Mouse (Mus musculus) urinary bladder, postnatal 4 days (tissue): ENCODE results near the gene Tex2.
"Not testable (repeated sequence)": the region's sequence is repeated elsewhere in the genome, so short reads cannot be mapped to it uniquely, and the experiment has no call there.

Experiments used
- DNase-seq, 2 experiments: peaks; one replicate each; pipeline ENCODE4 v3.0.0; 2021 to 2022; ENCODE audit warnings: low spot score in 2 of 2

The Tex2 gene

GRCm38 (mm10) chr11:106622056-106622455 lies 8.8 kb upstream of the Tex2 start:
- DNase-seq, result no peak

- not testable (repeated sequence) for DNase-seq
Measured at GRCm38 (mm10) chr11:106618768-106619167, 5.5 kb upstream of the Tex2 start.

- DNase-seq, result no peak
Measured at GRCm38 (mm10) chr11:106617821-106618580, 4.8 kb upstream of the Tex2 start.

- no peak for DNase-seq
Measured at GRCm38 (mm10) chr11:106615561-106615960, 2.3 kb upstream of the Tex2 start.

- no peak for DNase-seq
Measured at GRCm38 (mm10) chr11:106614339-106614645, 1.1 kb upstream of the Tex2 start.

GRCm38 (mm10) chr11:106613638-106614338 lies 565 bp upstream of the Tex2 start:
- DNase-seq, result no peak

GRCm38 (mm10) chr11:106612209-106612960 lies 838 bp downstream of the Tex2 start:
- peak in 1 of 2 experiments; percentile 65 for DNase-seq

- no peak for DNase-seq
Measured at GRCm38 (mm10) chr11:106609731-106610130, 3.5 kb downstream of the Tex2 start.

- DNase-seq, result no peak
Measured at GRCm38 (mm10) chr11:106607316-106607715, 5.9 kb downstream of the Tex2 start.

- DNase-seq, result no peak
Measured at GRCm38 (mm10) chr11:106606042-106606441, 7.2 kb downstream of the Tex2 start.

- no peak for DNase-seq
Measured at GRCm38 (mm10) chr11:106603230-106603629, 10.0 kb downstream of the Tex2 start.

GRCm38 (mm10) chr11:106600124-106600523 lies 13.1 kb downstream of the Tex2 start:
- DNase-seq, result no peak

GRCm38 (mm10) chr11:106599345-106599744 lies 13.9 kb downstream of the Tex2 start:
- DNase-seq, result no peak

- DNase-seq, result no peak
Measured at GRCm38 (mm10) chr11:106598339-106598738, 14.9 kb downstream of the Tex2 start.

- no peak for DNase-seq
Measured at GRCm38 (mm10) chr11:106597737-106598330, 15.4 kb downstream of the Tex2 start.

- no peak for DNase-seq
Measured at GRCm38 (mm10) chr11:106591183-106591582, 22.0 kb downstream of the Tex2 start.

- DNase-seq, result no peak
Measured at GRCm38 (mm10) chr11:106590143-106590542, 23.1 kb downstream of the Tex2 start.

- DNase-seq, result no peak
Measured at GRCm38 (mm10) chr11:106588781-106589180, 24.4 kb downstream of the Tex2 start.

- no peak for DNase-seq
Measured at GRCm38 (mm10) chr11:106587786-106588519, 25.3 kb downstream of the Tex2 start.

GRCm38 (mm10) chr11:106583801-106584200 lies 29.4 kb downstream of the Tex2 start:
- no peak for DNase-seq

- no peak for DNase-seq
Measured at GRCm38 (mm10) chr11:106581357-106581756, 31.9 kb downstream of the Tex2 start.

GRCm38 (mm10) chr11:106580468-106580867 lies 32.8 kb downstream of the Tex2 start:
- DNase-seq, result no peak
